In genomic region chr8:112570541-112570940, GRCm38 (mm10) we compare ENCODE assay signal across 11 mouse cellular contexts. TPM values are rescaled to one million over a fixed set of nuclear protein-coding genes. Genes with fewer than 3 reads are reported as not detected.
DNase-seq lines count a peak whose midpoint lies in the region; ATAC-seq and TF ChIP-seq lines count a peak whose summit lies in the region.
"Had no signal": no experiment of that assay in that cellular context is flagged by ENCODE, and none has a peak within 500 bp of the region (broad histone marks: within the 10 kb centered on the region; RNA-seq: fewer than 3 reads in every experiment).

No protein-coding gene starts in this region.

- peak overlapping the region; percentile 50; the same call in 1 of the 2 replicates for H3K27ac ChIP-seq in left cerebral cortex, adult 2 months
- H3K27ac ChIP-seq in embryonic facial prominence, embryonic 12.5 days: no peak overlapping the region
- no peak overlapping the region for H3K27ac ChIP-seq in heart, embryonic 10.5 days

- WGBS in embryonic facial prominence, embryonic 12.5 days: 7% methylated on average over 6 of the region's 6 CpGs
- 14% methylated on average over 6 of the region's 6 CpGs for WGBS in heart, embryonic 10.5 days

- H3K36me3 ChIP-seq in embryonic facial prominence, embryonic 12.5 days: no peaks in the 10 kb centered on the region
- no peaks in the 10 kb centered on the region for H3K36me3 ChIP-seq in heart, embryonic 10.5 days

- no peak overlapping the region for H3K9ac ChIP-seq in embryonic facial prominence, embryonic 12.5 days

- intact Hi-C loops in left cerebral cortex, adult 2 months (cut with DNase I): loop anchor here (5.0 kb wide), 4 partner anchors 337 to 1062 kb away; no protein-coding TSS in a partner anchor
- intact Hi-C loops in left cerebral cortex, postnatal 4 days (cut with DNase I): loop anchor here (5.0 to 10.0 kb wide), 3 partner anchors 334 to 1012 kb away; no protein-coding TSS in a partner anchor

- H3K4me2 ChIP-seq in embryonic facial prominence, embryonic 12.5 days (replicated peaks): peak overlapping the region; percentile 52

- H3K9me3 ChIP-seq in embryonic facial prominence, embryonic 12.5 days: no peaks in the 10 kb centered on the region
- H3K9me3 ChIP-seq in heart, embryonic 10.5 days: no peaks in the 10 kb centered on the region

- H3K27me3 ChIP-seq in embryonic facial prominence, embryonic 12.5 days: peaks cover 26% of the 10 kb centered on the region
- H3K27me3 ChIP-seq in heart, embryonic 10.5 days (ENCODE audit: insufficient read depth, poor library complexity, severe bottlenecking): peaks cover 18% of the 10 kb centered on the region
- H3K27me3 ChIP-seq: megakaryocyte, embryonic 14.5 days had no signal

- 0 out of 2 replicates have a peak, but pooled peaks cover 4% of the 10 kb centered on the region for H3K4me1 ChIP-seq in embryonic facial prominence, embryonic 12.5 days
- peaks cover 6% of the 10 kb centered on the region for H3K4me1 ChIP-seq in heart, embryonic 10.5 days
- H3K4me1 ChIP-seq: megakaryocyte, embryonic 14.5 days had no signal

- no peak for TF ChIP-seq CTCF in left cerebral cortex, adult 2 months (IDR thresholded peaks at IDR 0.05)

- peak overlapping the region; percentile 66 for H3K4me3 ChIP-seq in left cerebral cortex, adult 2 months
- H3K4me3 ChIP-seq in embryonic facial prominence, embryonic 12.5 days: no peak overlapping the region
- H3K4me3 ChIP-seq in heart, embryonic 10.5 days: no peak overlapping the region
- H3K4me3 ChIP-seq: megakaryocyte, embryonic 14.5 days had no signal

- ATAC-seq in embryonic facial prominence, embryonic 12.5 days (ENCODE audit: insufficient number of reproducible peaks, insufficient read depth, low FRiP score, low TSS enrichment): no peak
- ATAC-seq in erythroblast, adult 5-6 weeks (replicated peaks; ENCODE audit: low FRiP score, poor library complexity, severe bottlenecking): no peak

- peak in 1 of 2 experiments; percentile 18 for DNase-seq in left cerebral cortex, adult 2 months (ENCODE audit: extremely low spot score in 1 of 2, low spot score in 2 of 2)
- DNase-seq in left cerebral cortex, adult 11 months (ENCODE audit: low spot score): no peak
- peak; percentile 17 for DNase-seq in left cerebral cortex, postnatal 4 days
- peak; percentile 11 for DNase-seq in retina, postnatal 1 day
- no peak for DNase-seq in heart, embryonic 10.5 days (ENCODE audit: low spot score)
- DNase-seq in lung, postnatal 4 days: no peak
- DNase-seq: adrenal gland, adult 8-10 months had no signal

RNA-seq across cellular contexts. Expression of gene Cntnap4, which starts 0.7 kb away (rescaled TPM):
- 10 to 100 TPM; 20.3 to 22.5 TPM for total RNA-seq in left cerebral cortex, adult 2 months (2021)
- polyA plus RNA-seq in embryonic facial prominence, embryonic 12.5 days (2016; fragmentation: Nextera tagmentation; extraction: Ambion mirVana): 1.3 TPM in 2 replicates
- total RNA-seq in left cerebral cortex, postnatal 4 days (2021): 10 to 100 TPM; 22.2 to 28.2 TPM
- not detected in 2 replicates for total RNA-seq in erythroblast, adult 5-6 weeks (2015; ENCODE audit: low replicate concordance)
- not detected in 2 replicates for total RNA-seq in erythroblast, adult 5-6 weeks (2017; ENCODE audit: low replicate concordance)
- 0.07 and 0.43 TPM in 2 replicates for polyA plus RNA-seq in heart, embryonic 10.5 days (2016; fragmentation: Nextera tagmentation; extraction: Ambion mirVana)
- total RNA-seq: adrenal gland, adult 8-10 months; hematopoietic stem cell, adult 5-6 weeks had no signal

Comparison
In these comparisons a context has a peak if more than half of its experiments do, and no peak if none do; other contexts are left out.
1. DNase-seq: peak in left cerebral cortex, postnatal 4 days (single experiment) and retina, postnatal 1 day (single experiment); none in left cerebral cortex, adult 11 months (single experiment), heart, embryonic 10.5 days (single experiment) and lung, postnatal 4 days (0 of 2).
2. RNA of gene Cntnap4, which starts 0.7 kb away (total RNA-seq): 22.2 to 28.2 TPM in left cerebral cortex, postnatal 4 days and 20.3 to 22.5 TPM in left cerebral cortex, adult 2 months; not detected in erythroblast, adult 5-6 weeks; every median in the first group is over 10 times any median in the second.